Mouse (Mus musculus): Measurements from ENCODE around the gene Ccdc148. TPM values are rescaled to one million over a fixed set of nuclear protein-coding genes. Genes with fewer than 3 reads are reported as not detected.

Ccdc148 gene
- polyA plus RNA-seq, 1 experiment: 0.06 TPM

DNA sequence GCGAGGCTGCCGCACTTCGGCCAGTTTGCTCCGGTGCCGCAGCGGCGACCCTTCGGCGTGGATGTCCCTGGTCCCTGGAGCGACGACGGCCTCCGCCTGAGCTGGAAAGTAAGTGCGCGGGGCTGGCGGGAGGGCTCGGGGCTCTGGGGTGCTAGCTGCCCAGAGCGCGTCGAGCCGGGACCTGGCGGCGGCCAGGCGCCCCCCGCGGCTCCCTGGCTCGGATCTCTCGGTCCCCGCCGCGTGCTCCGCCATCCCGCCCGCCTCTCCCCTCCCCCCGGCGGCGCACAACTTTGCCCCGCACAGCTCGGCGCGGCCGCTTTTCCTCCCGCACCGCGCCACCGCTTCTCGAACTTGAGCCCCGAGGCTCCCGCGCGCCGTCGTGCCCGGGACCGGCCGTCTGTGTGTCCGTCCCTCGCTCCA is 548 bp upstream of the Ccdc148 start:
- Histone ChIP-seq H3K27me3 (ENCODE audit: control insufficient read depth, insufficient read depth, insufficient read length) (no peaks in the 10 kb centered on the region), H3K79me2 (ENCODE audit: control insufficient read depth, insufficient read depth) (peaks cover 42% of the 10 kb centered on the region), H3K4me3 (peak overlapping the region; percentile 42), H3ac (ENCODE audit: control insufficient read depth, insufficient read length) (peak overlapping the region; percentile 93), H3K36me3 (ENCODE audit: control insufficient read depth, insufficient read depth) (no peaks in the 10 kb centered on the region), H3K4me2 (ENCODE audit: low read depth) (peak overlapping the region; percentile 78)
- TF ChIP-seq MYOG (IDR thresholded peaks at IDR 0.05; ENCODE audit: control insufficient read depth in 1 of 3, insufficient read depth in 1 of 3, insufficient read length in 2 of 3, low read depth in 2 of 3) (no peak), TCF3 (IDR thresholded peaks at IDR 0.05; ENCODE audit: insufficient read length, low read depth) (no peak), REST (IDR thresholded peaks at IDR 0.05; ENCODE audit: insufficient read depth, insufficient read length) (no peak), SRF (IDR thresholded peaks at IDR 0.05; ENCODE audit: control insufficient read depth, insufficient read length, low read depth) (no peak), CEBPB (IDR thresholded peaks at IDR 0.05; ENCODE audit: insufficient read depth, poor library complexity, severe bottlenecking) (no peak), POLR2A (IDR thresholded peaks at IDR 0.05; ENCODE audit: insufficient read length, low read depth) (no peak), POLR2AphosphoS2 (IDR thresholded peaks at IDR 0.05; ENCODE audit: insufficient read length, low read depth) (no peak)

DNA sequence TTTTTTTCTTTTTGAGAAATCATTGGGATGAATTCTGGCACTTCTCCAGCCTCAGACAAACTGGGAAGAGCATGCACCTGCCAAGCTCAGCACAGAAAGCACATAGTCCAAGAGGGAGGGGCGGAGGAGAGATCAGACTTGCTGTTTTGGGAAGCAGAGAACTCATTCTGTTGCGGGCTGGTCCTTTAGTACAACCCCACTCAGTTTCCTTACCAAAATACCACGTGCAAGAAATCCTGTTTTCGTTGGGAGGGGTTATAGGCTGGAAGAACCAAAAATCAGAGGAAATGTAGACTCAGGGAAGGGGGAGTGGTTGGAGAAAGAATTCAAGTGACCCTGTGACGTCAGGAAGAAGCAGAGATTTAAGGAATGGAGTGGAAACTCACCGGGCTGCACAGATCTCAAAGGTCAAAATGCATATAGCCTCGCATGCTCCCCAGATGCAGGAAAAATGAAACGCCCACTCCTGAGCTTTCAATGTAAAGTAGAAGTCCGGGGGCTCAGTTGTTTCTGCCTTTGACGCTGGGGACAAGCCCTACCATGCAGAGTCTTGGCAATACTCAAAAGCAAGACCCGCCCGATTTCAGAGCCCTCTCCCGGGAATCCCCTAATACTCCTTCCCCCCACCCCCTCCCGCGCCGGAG is 400 bp downstream of the Ccdc148 start:
- TF ChIP-seq MAX (IDR thresholded peaks at IDR 0.05; ENCODE audit: low read depth): no peak
- no peak for TF ChIP-seq MYOG (IDR thresholded peaks at IDR 0.05; ENCODE audit: control insufficient read depth in 1 of 3, insufficient read depth in 1 of 3, insufficient read length in 2 of 3, low read depth in 2 of 3)
- no peak for TF ChIP-seq E2F4 (IDR thresholded peaks at IDR 0.05; ENCODE audit: insufficient read depth)
- TF ChIP-seq CEBPB (IDR thresholded peaks at IDR 0.05; ENCODE audit: insufficient read depth, poor library complexity, severe bottlenecking): no peak
- no peak for TF ChIP-seq SRF (IDR thresholded peaks at IDR 0.05; ENCODE audit: control insufficient read depth, insufficient read length, low read depth)
- no peak for TF ChIP-seq POLR2AphosphoS2 (IDR thresholded peaks at IDR 0.05; ENCODE audit: insufficient read length, low read depth)
- TF ChIP-seq REST (IDR thresholded peaks at IDR 0.05; ENCODE audit: insufficient read depth, insufficient read length): no peak
- TF ChIP-seq TCF12 (IDR thresholded peaks at IDR 0.05; ENCODE audit: insufficient read depth, poor library complexity, severe bottlenecking): no peak
- TF ChIP-seq TCF3 (IDR thresholded peaks at IDR 0.05; ENCODE audit: insufficient read length, low read depth): no peak
- no peak for TF ChIP-seq POLR2A (IDR thresholded peaks at IDR 0.05; ENCODE audit: insufficient read length, low read depth)
- TF ChIP-seq MYOD1 (IDR thresholded peaks at IDR 0.05; ENCODE audit: control insufficient read depth in 1 of 3, insufficient read length in 2 of 3, low read depth in 2 of 3): no peak
- TF ChIP-seq USF1 (IDR thresholded peaks at IDR 0.05; ENCODE audit: low read depth): no peak
- Histone ChIP-seq H3K4me3 (peak overlapping the region; percentile 42), H3K36me3 (ENCODE audit: control insufficient read depth, insufficient read depth) (no peaks in the 10 kb centered on the region), H3ac (ENCODE audit: control insufficient read depth, insufficient read length) (peak overlapping the region; percentile 93), H3K4me2 (ENCODE audit: low read depth) (peak overlapping the region; percentile 100), H3K79me2 (ENCODE audit: control insufficient read depth, insufficient read depth) (peaks cover 33% of the 10 kb centered on the region), H3K27me3 (ENCODE audit: control insufficient read depth, insufficient read depth, insufficient read length) (no peaks in the 10 kb centered on the region)

DNA sequence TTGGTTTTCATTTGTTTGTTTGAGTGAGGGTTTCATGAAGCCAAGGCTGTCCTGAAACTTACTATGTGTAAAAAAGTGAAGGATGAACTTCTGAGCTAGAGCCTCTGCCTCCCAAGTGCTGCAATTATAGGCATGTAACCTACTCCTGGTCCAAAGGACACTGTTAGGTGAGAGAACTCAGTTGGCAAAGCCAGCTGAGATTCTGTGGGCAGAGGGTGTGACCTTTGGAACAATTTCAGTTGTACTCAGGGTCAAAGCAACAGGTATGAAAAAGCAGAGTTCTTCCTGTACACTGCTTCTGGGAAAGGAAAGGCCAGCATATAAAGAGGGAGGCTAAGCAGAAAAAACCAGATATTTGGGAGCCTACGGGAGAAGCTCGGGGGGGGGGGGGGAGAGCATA is 2.4 kb downstream of the Ccdc148 start:
- no peaks in the 10 kb centered on the region for H3K27me3 ChIP-seq (ENCODE audit: control insufficient read depth, insufficient read depth, insufficient read length)
- no peak overlapping the region for H3K4me2 ChIP-seq (ENCODE audit: low read depth)
- no peaks in the 10 kb centered on the region for H3K36me3 ChIP-seq (ENCODE audit: control insufficient read depth, insufficient read depth)
- H3K4me3 ChIP-seq: no peak overlapping the region
- H3ac ChIP-seq (ENCODE audit: control insufficient read depth, insufficient read length): no peak overlapping the region
- TF ChIP-seq TCF3 (IDR thresholded peaks at IDR 0.05; ENCODE audit: insufficient read length, low read depth) (no peak), MAX (IDR thresholded peaks at IDR 0.05; ENCODE audit: low read depth) (no peak), MYOD1 (IDR thresholded peaks at IDR 0.05; ENCODE audit: control insufficient read depth in 1 of 3, insufficient read length in 2 of 3, low read depth in 2 of 3) (no peak), REST (IDR thresholded peaks at IDR 0.05; ENCODE audit: insufficient read depth, insufficient read length) (no peak), SRF (IDR thresholded peaks at IDR 0.05; ENCODE audit: control insufficient read depth, insufficient read length, low read depth) (no peak), POLR2AphosphoS2 (IDR thresholded peaks at IDR 0.05; ENCODE audit: insufficient read length, low read depth) (no peak)
- H3K79me2 ChIP-seq (ENCODE audit: control insufficient read depth, insufficient read depth): peaks cover 13% of the 10 kb centered on the region

DNA sequence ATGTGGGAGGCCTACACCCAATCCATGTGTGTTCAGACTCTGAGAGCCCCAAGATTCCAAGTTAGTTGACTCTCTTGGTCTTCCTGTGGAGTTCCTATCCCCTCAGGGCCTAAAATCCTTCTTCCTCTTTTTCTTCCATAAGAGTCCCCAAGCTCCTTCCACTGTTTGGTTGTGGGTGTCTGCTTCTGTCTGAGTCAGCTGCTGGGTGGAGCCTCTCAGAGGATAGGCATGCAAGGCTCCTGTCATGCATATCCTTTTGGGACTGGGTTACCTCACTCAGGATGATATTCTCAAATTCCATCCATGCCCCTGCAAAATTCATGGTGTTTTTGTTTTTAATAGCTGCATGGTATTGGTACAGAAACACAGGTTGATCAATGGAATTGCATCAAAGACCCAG is 5.1 kb downstream of the Ccdc148 start:
- no peaks in the 10 kb centered on the region for H3K27me3 ChIP-seq (ENCODE audit: control insufficient read depth, insufficient read depth, insufficient read length)
- H3K79me2 ChIP-seq (ENCODE audit: control insufficient read depth, insufficient read depth): no peaks in the 10 kb centered on the region
- no peak overlapping the region for H3K4me3 ChIP-seq
- H3K4me2 ChIP-seq (ENCODE audit: low read depth): peak overlapping the region; percentile 31
- no peak overlapping the region for H3ac ChIP-seq (ENCODE audit: control insufficient read depth, insufficient read length)
- TF ChIP-seq CEBPB (IDR thresholded peaks at IDR 0.05; ENCODE audit: insufficient read depth, poor library complexity, severe bottlenecking) (no peak), POLR2A (IDR thresholded peaks at IDR 0.05; ENCODE audit: insufficient read length, low read depth) (no peak), TCF12 (IDR thresholded peaks at IDR 0.05; ENCODE audit: insufficient read depth, poor library complexity, severe bottlenecking) (no peak), SRF (IDR thresholded peaks at IDR 0.05; ENCODE audit: control insufficient read depth, insufficient read length, low read depth) (no peak), REST (IDR thresholded peaks at IDR 0.05; ENCODE audit: insufficient read depth, insufficient read length) (no peak), MAX (IDR thresholded peaks at IDR 0.05; ENCODE audit: low read depth) (no peak), MYOD1 (IDR thresholded peaks at IDR 0.05; ENCODE audit: control insufficient read depth in 1 of 3, insufficient read length in 2 of 3, low read depth in 2 of 3) (no peak), E2F4 (IDR thresholded peaks at IDR 0.05; ENCODE audit: insufficient read depth) (no peak), USF1 (IDR thresholded peaks at IDR 0.05; ENCODE audit: low read depth) (no peak), MYOG (IDR thresholded peaks at IDR 0.05; ENCODE audit: control insufficient read depth in 1 of 3, insufficient read depth in 1 of 3, insufficient read length in 2 of 3, low read depth in 2 of 3) (no peak)
- H3K36me3 ChIP-seq (ENCODE audit: control insufficient read depth, insufficient read depth): no peaks in the 10 kb centered on the region

DNA sequence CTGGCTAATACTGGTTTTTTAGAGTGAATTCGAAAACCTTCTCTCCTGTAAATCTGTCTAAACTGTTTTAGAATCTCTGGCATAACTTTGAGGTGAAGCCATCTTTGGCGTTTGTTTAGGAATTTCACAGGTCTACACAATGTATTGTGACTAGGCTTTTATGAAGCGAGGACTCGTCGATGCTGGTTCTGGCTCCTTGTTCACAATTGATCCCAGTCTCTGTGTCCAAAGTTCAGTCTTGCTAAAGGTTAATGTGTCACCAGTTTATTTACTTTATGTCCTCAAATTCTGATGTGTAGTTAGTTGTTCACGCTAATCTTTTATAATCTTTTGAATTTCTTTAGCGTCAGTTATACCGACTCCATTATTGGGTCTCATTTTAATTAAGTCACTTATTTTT is 29.4 kb downstream of the Ccdc148 start:
- Histone ChIP-seq H3K36me3 (ENCODE audit: control insufficient read depth, insufficient read depth) (no peaks in the 10 kb centered on the region), H3ac (ENCODE audit: control insufficient read depth, insufficient read length) (no peak overlapping the region), H3K27me3 (ENCODE audit: control insufficient read depth, insufficient read depth, insufficient read length) (peaks cover 12% of the 10 kb centered on the region), H3K4me2 (ENCODE audit: low read depth) (no peak overlapping the region), H3K79me2 (ENCODE audit: control insufficient read depth, insufficient read depth) (no peaks in the 10 kb centered on the region), H3K4me3 (no peak overlapping the region)
- TF ChIP-seq MAX (IDR thresholded peaks at IDR 0.05; ENCODE audit: low read depth): no peak
- TF ChIP-seq USF1 (IDR thresholded peaks at IDR 0.05; ENCODE audit: low read depth): no peak
- TF ChIP-seq POLR2A (IDR thresholded peaks at IDR 0.05; ENCODE audit: insufficient read length, low read depth): no peak
- TF ChIP-seq REST (IDR thresholded peaks at IDR 0.05; ENCODE audit: insufficient read depth, insufficient read length): no peak
- no peak for TF ChIP-seq SRF (IDR thresholded peaks at IDR 0.05; ENCODE audit: control insufficient read depth, insufficient read length, low read depth)
- no peak for TF ChIP-seq CEBPB (IDR thresholded peaks at IDR 0.05; ENCODE audit: insufficient read depth, poor library complexity, severe bottlenecking)
- TF ChIP-seq POLR2AphosphoS2 (IDR thresholded peaks at IDR 0.05; ENCODE audit: insufficient read length, low read depth): no peak
- no peak for TF ChIP-seq MYOG (IDR thresholded peaks at IDR 0.05; ENCODE audit: control insufficient read depth in 1 of 3, insufficient read depth in 1 of 3, insufficient read length in 2 of 3, low read depth in 2 of 3)
- no peak for TF ChIP-seq TCF3 (IDR thresholded peaks at IDR 0.05; ENCODE audit: insufficient read length, low read depth)

Measured in myocyte (in vitro differentiated cells).